Mouse (Mus musculus) brain, embryonic 14.5 days (tissue): ENCODE measurements around the gene Mtus2.

Source experiments
- CTCF ChIP-seq: fragments of 200-500 bp; IDR thresholded peaks from 2 replicates; pipeline ENCODE4 v1.5.1; 2012; ENCODE audit warnings: inconsistent platforms, mild to moderate bottlenecking, moderate library complexity, borderline replicate concordance; ENCODE audit not compliant: insufficient read depth, insufficient read length; ENCODE audit errors: extremely low read depth
- POLR2A ChIP-seq: fragments of 200-500 bp; IDR thresholded peaks from 2 replicates; pipeline ENCODE4 v1.6.1; 2012; ENCODE audit warnings: mild to moderate bottlenecking, inconsistent platforms, borderline replicate concordance; ENCODE audit not compliant: poor library complexity, insufficient read depth, insufficient read length, severe bottlenecking; ENCODE audit errors: extremely low read depth

DNA sequence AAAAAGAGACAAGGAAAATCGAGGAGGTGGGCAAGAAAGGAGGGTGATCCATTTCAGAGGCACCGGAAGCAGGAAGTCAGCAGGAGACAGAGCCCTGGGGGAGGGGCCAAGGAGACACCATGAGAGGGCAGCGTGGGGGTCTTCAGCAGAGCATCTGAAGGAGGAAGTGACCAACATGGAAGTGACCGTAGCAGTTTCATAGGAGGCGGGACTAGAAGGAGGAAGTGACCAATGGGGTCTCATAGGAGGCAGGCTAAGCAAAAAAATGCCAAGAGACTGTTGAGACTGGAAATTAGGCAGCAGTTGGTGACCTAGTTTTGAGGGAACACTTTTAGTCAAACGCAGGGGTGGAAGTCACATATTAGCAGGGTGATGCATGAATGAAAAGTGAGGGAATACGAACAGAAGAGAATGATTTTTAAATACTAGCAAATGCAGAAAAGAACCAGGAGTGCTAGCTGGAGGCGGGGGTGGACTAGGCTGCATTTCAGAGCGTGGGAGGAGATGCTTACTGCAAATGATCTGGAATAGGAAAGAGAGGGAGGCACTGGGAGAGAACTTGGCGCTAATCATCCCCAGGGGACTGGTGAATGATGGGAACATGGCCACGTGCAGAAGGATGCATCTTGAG lies 133.2 kb downstream of the Mtus2 start:
- TF ChIP-seq CTCF (no peak), POLR2A (no peak)
